Mouse (Mus musculus) myocyte (in vitro differentiated cells): Measurements from ENCODE around the gene Rbm19. TPM values are rescaled to one million over a fixed set of nuclear protein-coding genes. Genes with fewer than 3 reads are reported as not detected.

ENCODE experiments used
- H3K27me3 ChIP-seq: one replicate; pipeline ENCODE4 v1.6.1; 2011; ENCODE audit not compliant: control insufficient read depth, insufficient read depth, insufficient read length
- H3K36me3 ChIP-seq: one replicate; pipeline ENCODE4 v1.6.1; 2011; ENCODE audit not compliant: control insufficient read depth, insufficient read depth
- H3K4me2 ChIP-seq: one replicate; pipeline ENCODE4 v1.6.1; 2011; ENCODE audit warnings: low read depth, control low read depth
- H3K4me3 ChIP-seq: one replicate; pipeline ENCODE4 v1.5.1; 2011; ENCODE audit warnings: mild to moderate bottlenecking, control low read depth, moderate library complexity
- H3K79me2 ChIP-seq: one replicate; pipeline ENCODE4 v1.6.1; 2011; ENCODE audit not compliant: control insufficient read depth, insufficient read depth
- H3ac ChIP-seq: one replicate; pipeline ENCODE4 v1.6.1; 2011; ENCODE audit not compliant: control insufficient read depth, insufficient read length
- CEBPB ChIP-seq: IDR thresholded peaks from 2 replicates; pipeline ENCODE4 v1.6.1; 2011; ENCODE audit warnings: mild to moderate bottlenecking, moderate library complexity; ENCODE audit not compliant: poor library complexity, insufficient read depth, severe bottlenecking
- E2F4 ChIP-seq: IDR thresholded peaks from one replicate; pipeline ENCODE4 v1.6.1; 2011; ENCODE audit warnings: mild to moderate bottlenecking, control low read depth, moderate library complexity; ENCODE audit not compliant: insufficient read depth
- MAX ChIP-seq: IDR thresholded peaks from one replicate; pipeline ENCODE4 v1.6.1; 2011; ENCODE audit warnings: low read depth, mild to moderate bottlenecking, control low read depth
- MYOD1 ChIP-seq, 3 experiments: IDR thresholded peaks; one replicate each; pipeline ENCODE4 v1.6.1; 2011; ENCODE audit warnings: control low read depth in 2 of 3, low read depth in 2 of 3, mild to moderate bottlenecking in 2 of 3, moderate library complexity in 1 of 3; ENCODE audit not compliant: insufficient read length in 2 of 3, control insufficient read depth in 1 of 3
- MYOG ChIP-seq, 3 experiments: IDR thresholded peaks; one replicate each; pipeline ENCODE4 v1.6.1; 2011; ENCODE audit warnings: control low read depth in 2 of 3, low read depth in 2 of 3, mild to moderate bottlenecking in 2 of 3; ENCODE audit not compliant: insufficient read length in 2 of 3, control insufficient read depth in 1 of 3, insufficient read depth in 1 of 3
- POLR2A ChIP-seq: IDR thresholded peaks from one replicate; pipeline ENCODE4 v1.6.1; 2011; ENCODE audit warnings: low read depth, mild to moderate bottlenecking, control low read depth, moderate library complexity; ENCODE audit not compliant: insufficient read length
- POLR2AphosphoS2 ChIP-seq: IDR thresholded peaks from one replicate; pipeline ENCODE4 v1.6.1; 2011; ENCODE audit warnings: low read depth, control low read depth; ENCODE audit not compliant: insufficient read length
- REST ChIP-seq: IDR thresholded peaks from one replicate; pipeline ENCODE4 v1.6.1; 2011; ENCODE audit warnings: mild to moderate bottlenecking, control low read depth, moderate library complexity; ENCODE audit not compliant: insufficient read depth, insufficient read length
- SRF ChIP-seq: IDR thresholded peaks from one replicate; pipeline ENCODE4 v1.6.1; 2011; ENCODE audit warnings: low read depth; ENCODE audit not compliant: control insufficient read depth, insufficient read length
- TCF12 ChIP-seq: IDR thresholded peaks from one replicate; pipeline ENCODE4 v1.6.1; 2011; ENCODE audit warnings: mild to moderate bottlenecking, control low read depth; ENCODE audit not compliant: poor library complexity, insufficient read depth, severe bottlenecking
- TCF3 ChIP-seq: IDR thresholded peaks from one replicate; pipeline ENCODE4 v1.6.1; 2011; ENCODE audit warnings: low read depth, control low read depth; ENCODE audit not compliant: insufficient read length
- USF1 ChIP-seq: IDR thresholded peaks from one replicate; pipeline ENCODE4 v1.6.1; 2011; ENCODE audit warnings: low read depth, mild to moderate bottlenecking, control low read depth, moderate library complexity
- polyA plus RNA-seq: library from polyadenylated mRNA; unstranded; fragments of >200 nt; fragmentation: generic; extraction: Trizol; gene quantifications from one replicate; pipeline ENCODE4 v1.2.1, GENCODE M21; 2012; ENCODE audit warnings: missing spikeins

Gene Rbm19
- polyA plus RNA-seq, 1 experiment, result 28.3 TPM

DNA sequence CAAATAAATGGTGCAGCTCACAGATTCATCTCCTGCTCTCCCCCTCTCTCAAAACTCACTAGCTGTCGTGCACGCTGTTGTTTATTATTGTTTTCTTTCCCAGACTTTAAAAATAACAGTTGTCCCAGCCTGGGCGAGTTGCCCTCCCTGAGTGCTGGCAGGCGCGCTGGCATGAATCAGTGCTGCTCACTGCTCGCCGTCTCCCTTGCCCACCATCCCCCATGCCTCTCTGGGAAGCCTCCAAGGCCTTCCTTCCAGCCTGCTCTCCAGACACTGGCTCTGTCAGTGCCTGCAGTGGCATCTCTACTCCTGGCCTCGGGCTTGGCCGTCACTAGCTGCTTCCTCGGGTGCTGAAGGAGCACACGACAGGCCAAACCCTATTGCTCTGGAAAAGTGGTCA is 48.2 kb downstream of the Rbm19 start:
- no peaks in the 10 kb centered on the region for H3K79me2 ChIP-seq
- H3K4me2 ChIP-seq, result no peak overlapping the region
- no peaks in the 10 kb centered on the region for H3K27me3 ChIP-seq
- no peak overlapping the region for H3ac ChIP-seq
- no peaks in the 10 kb centered on the region for H3K36me3 ChIP-seq
- no peak for TF ChIP-seq MYOG (IDR thresholded peaks at IDR 0.05; ENCODE audit: control insufficient read depth in 1 of 3, insufficient read depth in 1 of 3, insufficient read length in 2 of 3, low read depth in 2 of 3)
- no peak for TF ChIP-seq SRF
- TF ChIP-seq REST, result no peak
- no peak for TF ChIP-seq TCF12
- TF ChIP-seq CEBPB, result no peak
- no peak for TF ChIP-seq MAX
- TF ChIP-seq E2F4, result no peak
- no peak for TF ChIP-seq POLR2AphosphoS2
- TF ChIP-seq USF1, result no peak
- TF ChIP-seq POLR2A, result no peak
- TF ChIP-seq MYOD1 (IDR thresholded peaks at IDR 0.05; ENCODE audit: control insufficient read depth in 1 of 3, insufficient read length in 2 of 3, low read depth in 2 of 3), result no peak
- H3K4me3 ChIP-seq, result no peak overlapping the region

DNA sequence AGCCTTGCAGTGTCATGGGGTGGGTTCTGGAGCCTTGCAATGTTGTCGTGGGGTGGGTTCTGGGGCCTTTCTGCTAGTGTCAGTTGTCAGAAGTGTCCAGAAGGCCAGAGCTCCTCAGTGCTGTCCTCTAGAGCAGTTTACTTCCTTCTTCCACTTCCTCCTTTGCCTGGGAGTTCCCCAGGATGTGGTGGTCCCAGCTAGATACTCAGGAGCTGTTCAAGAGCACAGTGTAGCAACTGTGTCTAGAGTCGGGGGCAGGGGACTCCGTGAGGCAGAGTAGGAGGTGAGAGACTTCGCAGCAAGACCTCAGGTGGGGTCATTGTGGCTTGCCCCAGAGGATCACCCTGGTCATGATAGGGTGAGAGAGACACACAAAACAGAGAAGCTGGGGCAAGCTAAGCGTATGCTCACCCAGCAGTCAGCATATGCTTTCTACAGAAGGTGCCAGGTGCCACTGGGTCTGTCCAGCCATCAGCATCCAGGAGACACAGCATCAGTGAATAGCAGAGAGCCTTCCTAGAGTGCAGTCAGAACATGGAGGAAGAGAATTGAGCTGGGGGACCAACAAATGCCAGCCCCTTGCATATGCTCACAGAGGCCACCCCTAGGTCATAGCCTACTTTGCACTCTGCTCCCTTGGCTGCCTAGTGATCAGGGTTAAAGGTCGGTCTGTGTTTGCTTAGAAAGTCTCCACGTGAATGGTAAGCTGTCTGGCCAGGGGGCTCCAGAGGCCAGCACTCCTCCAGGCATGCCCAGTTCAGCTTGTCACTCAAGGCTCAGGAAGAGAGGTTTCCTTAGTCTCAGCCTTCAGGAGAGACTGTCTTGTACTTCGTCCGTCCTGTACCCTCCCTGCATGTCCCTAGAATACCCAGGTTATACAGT is 49.0 kb downstream of the Rbm19 start:
- H3K27me3 ChIP-seq, result no peaks in the 10 kb centered on the region
- H3K4me3 ChIP-seq, result no peak overlapping the region
- no peak overlapping the region for H3K4me2 ChIP-seq
- no peak overlapping the region for H3ac ChIP-seq
- no peak for TF ChIP-seq E2F4
- TF ChIP-seq MYOD1 (IDR thresholded peaks at IDR 0.05; ENCODE audit: control insufficient read depth in 1 of 3, insufficient read length in 2 of 3, low read depth in 2 of 3), result no peak
- no peak for TF ChIP-seq USF1
- TF ChIP-seq SRF, result no peak
- TF ChIP-seq REST, result no peak
- TF ChIP-seq POLR2AphosphoS2, result no peak
- TF ChIP-seq TCF12, result no peak
- no peak for TF ChIP-seq MYOG (IDR thresholded peaks at IDR 0.05; ENCODE audit: control insufficient read depth in 1 of 3, insufficient read depth in 1 of 3, insufficient read length in 2 of 3, low read depth in 2 of 3)
- no peak for TF ChIP-seq CEBPB
- no peak for TF ChIP-seq MAX
- no peak for TF ChIP-seq TCF3
- no peak for TF ChIP-seq POLR2A
- no peaks in the 10 kb centered on the region for H3K79me2 ChIP-seq
- H3K36me3 ChIP-seq, result no peaks in the 10 kb centered on the region

DNA sequence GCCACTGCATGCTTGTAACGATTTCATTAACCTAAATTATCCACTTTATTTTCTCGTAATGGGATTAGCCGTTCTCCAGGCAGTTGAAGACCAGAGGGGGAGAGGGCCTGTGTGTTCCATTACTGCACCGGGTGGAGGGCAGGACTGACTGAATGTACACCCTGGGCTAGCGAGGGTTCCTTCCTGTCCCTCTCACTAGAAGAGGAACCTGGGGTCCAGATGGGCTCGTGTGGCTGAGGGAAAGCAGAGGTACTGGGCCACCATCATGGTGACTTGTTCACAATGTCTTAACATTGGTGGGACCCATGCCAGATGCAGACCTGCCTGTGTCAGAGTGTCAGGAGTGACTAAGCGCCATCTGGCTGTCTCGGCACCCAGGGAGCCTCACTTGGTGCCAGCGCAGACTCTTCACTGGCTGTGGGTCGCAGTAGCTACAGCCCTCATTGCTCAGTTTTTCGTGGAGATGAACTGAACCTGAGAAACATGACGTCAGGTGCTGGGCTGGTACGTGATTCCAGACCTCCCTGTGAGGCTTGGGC is 51.6 kb downstream of the Rbm19 start:
- no peaks in the 10 kb centered on the region for H3K79me2 ChIP-seq
- no peak overlapping the region for H3K4me2 ChIP-seq
- H3K4me3 ChIP-seq, result no peak overlapping the region
- no peaks in the 10 kb centered on the region for H3K36me3 ChIP-seq
- H3ac ChIP-seq, result no peak overlapping the region
- H3K27me3 ChIP-seq, result no peaks in the 10 kb centered on the region
- no peak for TF ChIP-seq POLR2A
- no peak for TF ChIP-seq MYOD1 (IDR thresholded peaks at IDR 0.05; ENCODE audit: control insufficient read depth in 1 of 3, insufficient read length in 2 of 3, low read depth in 2 of 3)
- TF ChIP-seq TCF12, result no peak
- no peak for TF ChIP-seq MAX
- no peak for TF ChIP-seq USF1
- no peak for TF ChIP-seq MYOG (IDR thresholded peaks at IDR 0.05; ENCODE audit: control insufficient read depth in 1 of 3, insufficient read depth in 1 of 3, insufficient read length in 2 of 3, low read depth in 2 of 3)
- TF ChIP-seq SRF, result no peak
- TF ChIP-seq TCF3, result no peak
- no peak for TF ChIP-seq REST
- no peak for TF ChIP-seq CEBPB

DNA sequence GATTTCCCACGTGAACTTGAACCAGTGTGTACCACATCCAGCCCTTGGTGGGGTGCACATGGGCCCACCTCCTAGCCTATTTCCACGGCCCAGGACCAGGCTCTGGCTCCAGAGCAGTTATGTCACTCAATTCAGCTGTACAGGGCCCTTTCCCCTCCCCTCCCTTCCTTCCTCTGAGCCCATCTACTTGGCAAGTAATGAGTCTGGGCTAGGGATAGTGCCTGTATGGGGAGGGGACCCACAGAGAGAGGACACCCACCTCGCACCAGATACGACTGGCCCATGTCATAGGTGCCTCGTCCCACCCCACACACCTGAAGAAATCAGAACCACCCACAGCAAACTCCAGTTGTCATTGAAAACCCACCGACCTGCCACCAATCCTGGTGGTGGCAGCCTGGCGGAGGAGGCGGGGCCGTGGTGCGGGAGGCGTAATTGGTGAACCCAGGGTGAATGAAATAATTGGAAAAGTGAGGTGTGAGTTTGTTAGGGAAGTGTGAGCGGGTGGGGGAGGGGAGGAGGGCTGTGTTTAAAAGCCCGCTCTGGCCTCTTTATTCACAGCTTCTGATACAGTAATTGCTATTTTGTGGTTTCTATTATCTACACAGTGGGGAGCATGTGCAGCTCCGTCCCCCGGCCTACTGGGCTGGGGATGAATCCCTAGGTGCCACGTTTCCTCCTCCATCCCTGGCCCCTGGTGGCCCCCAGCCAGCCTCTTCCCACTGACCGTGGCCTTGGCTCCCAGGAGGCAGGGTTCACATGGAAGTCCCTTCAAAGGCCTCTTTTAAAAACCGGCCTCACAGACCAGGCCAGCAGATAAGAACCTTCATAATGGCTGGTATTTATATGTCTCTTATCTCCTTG is 55.8 kb downstream of the Rbm19 start:
- H3K36me3 ChIP-seq, result no peaks in the 10 kb centered on the region
- H3K27me3 ChIP-seq, result no peaks in the 10 kb centered on the region
- no peak overlapping the region for H3K4me3 ChIP-seq
- no peak overlapping the region for H3K4me2 ChIP-seq
- no peak overlapping the region for H3ac ChIP-seq
- no peak for TF ChIP-seq TCF3
- no peak for TF ChIP-seq SRF
- no peak for TF ChIP-seq USF1
- TF ChIP-seq MYOG (IDR thresholded peaks at IDR 0.05; ENCODE audit: control insufficient read depth in 1 of 3, insufficient read depth in 1 of 3, insufficient read length in 2 of 3, low read depth in 2 of 3), result no peak
- no peak for TF ChIP-seq E2F4
- TF ChIP-seq REST, result no peak
- TF ChIP-seq POLR2A, result no peak
- TF ChIP-seq MYOD1 (IDR thresholded peaks at IDR 0.05; ENCODE audit: control insufficient read depth in 1 of 3, insufficient read length in 2 of 3, low read depth in 2 of 3), result no peak
- TF ChIP-seq POLR2AphosphoS2, result no peak
- TF ChIP-seq CEBPB, result no peak
- no peak for TF ChIP-seq MAX
- TF ChIP-seq TCF12, result no peak
- H3K79me2 ChIP-seq, result no peaks in the 10 kb centered on the region
